Comparison of ENCODE assay signal across 8 mouse cellular contexts in the genomic region with DNA sequence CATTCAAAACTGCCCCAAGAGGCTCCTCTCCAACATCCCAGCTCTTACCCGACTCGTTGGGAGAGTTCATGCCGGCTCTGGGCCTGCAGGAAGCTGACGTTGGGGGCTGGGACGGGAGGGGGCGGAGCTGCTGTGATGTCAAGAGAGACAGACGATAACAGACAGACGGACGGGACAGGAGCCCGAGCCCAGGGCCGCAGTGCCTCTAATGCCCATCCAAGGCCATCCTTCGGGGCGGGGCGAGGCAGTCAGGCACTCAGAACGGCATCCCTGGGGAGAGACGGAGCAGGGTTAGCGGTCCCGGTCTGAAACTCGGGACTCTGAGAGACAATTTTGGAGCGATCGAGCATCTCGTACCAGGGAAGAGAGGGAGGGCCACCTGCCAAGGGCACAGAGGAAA. TPM values are rescaled to one million over a fixed set of nuclear protein-coding genes. Genes with fewer than 3 reads are reported as not detected.
A peak's percentile ranks its signal among the peaks of the same experiment; 100 is the strongest.
DNase-seq lines count a peak whose midpoint lies in the region; ATAC-seq and TF ChIP-seq lines count a peak whose summit lies in the region.

No protein-coding gene starts in this region.

- 5% methylated on average over 22 of the region's 22 CpGs for WGBS in cerebellum, adult 2 months
- 11% methylated on average over 21 of the region's 22 CpGs for WGBS in forebrain, embryonic 14.5 days

- peaks cover 36% of the 10 kb centered on the region for H3K36me3 ChIP-seq in forebrain, embryonic 14.5 days (ENCODE audit: control insufficient read depth, insufficient read depth, low read length)
- no peaks in the 10 kb centered on the region for H3K36me3 ChIP-seq in myocyte (ENCODE audit: control insufficient read depth, insufficient read depth)

- peak overlapping the region; percentile 9 for H3K4me3 ChIP-seq in cerebellum, adult 2 months (replicated peaks; ENCODE audit: insufficient read depth, low read depth, low read length)
- no peak overlapping the region for H3K4me3 ChIP-seq in forebrain, embryonic 14.5 days (ENCODE audit: low read depth, low read length)
- H3K4me3 ChIP-seq in myocyte: no peak overlapping the region

- H3K27me3 ChIP-seq in cerebellum, adult 2 months (ENCODE audit: control insufficient read depth, insufficient read depth, low read length): no peaks in the 10 kb centered on the region
- H3K27me3 ChIP-seq in forebrain, embryonic 14.5 days (replicated peaks; ENCODE audit: control insufficient read depth, insufficient read depth, low read length): no peaks in the 10 kb centered on the region
- H3K27me3 ChIP-seq in myocyte (ENCODE audit: control insufficient read depth, insufficient read depth, insufficient read length): no peaks in the 10 kb centered on the region

- H3K79me2 ChIP-seq in myocyte (ENCODE audit: control insufficient read depth, insufficient read depth): peaks cover 4% of the 10 kb centered on the region

- no peak overlapping the region for H3ac ChIP-seq in myocyte (ENCODE audit: control insufficient read depth, insufficient read length)

- no peak for TF ChIP-seq CTCF in cerebellum, adult 2 months (IDR thresholded peaks at IDR 0.05; ENCODE audit: borderline replicate concordance, insufficient read depth, low read depth, low read length)

- H3K27ac ChIP-seq in cerebellum, adult 2 months (ENCODE audit: insufficient read depth, low read length): no peak overlapping the region
- no peak overlapping the region for H3K27ac ChIP-seq in forebrain, embryonic 14.5 days (ENCODE audit: low read depth, low read length)

- H3K9ac ChIP-seq in forebrain, embryonic 14.5 days (ENCODE audit: low read length): peak overlapping the region; percentile 43; the same call in 1 of the 2 replicates

- H3K4me2 ChIP-seq in forebrain, embryonic 14.5 days (ENCODE audit: low read length): peak overlapping the region; percentile 42
- H3K4me2 ChIP-seq in myocyte (ENCODE audit: low read depth): peak overlapping the region; percentile 40

- DNase-seq in cerebellum, adult 2 months: peak in 1 of 2 experiments; percentile 47
- DNase-seq in cerebellum, postnatal 36 days: no peak
- peak; percentile 84 for DNase-seq in Muller cell, postnatal 12 days (ENCODE audit: inconsistent ontology term)
- DNase-seq in forebrain, embryonic 14.5 days (ENCODE audit: low spot score): no peak
- peak; percentile 48 to 57 for DNase-seq in kidney, postnatal 25 days
- DNase-seq in spleen, adult 18-20 months: no peak
- DNase-seq in thymus, adult 18-20 months: no peak

- TF ChIP-seq POLR2A in cerebellum, adult 2 months (IDR thresholded peaks at IDR 0.05; ENCODE audit: borderline replicate concordance, insufficient read depth, low read length): no peak
- TF ChIP-seq POLR2A in myocyte (IDR thresholded peaks at IDR 0.05; ENCODE audit: insufficient read length, low read depth): no peak

- H3K4me1 ChIP-seq in cerebellum, adult 2 months (ENCODE audit: control insufficient read depth, insufficient read depth, low read length): peaks cover 70% of the 10 kb centered on the region
- H3K4me1 ChIP-seq in forebrain, embryonic 14.5 days (ENCODE audit: control insufficient read depth, insufficient read depth, low read length): peaks cover 46% of the 10 kb centered on the region

- no peaks in the 10 kb centered on the region for H3K9me3 ChIP-seq in forebrain, embryonic 14.5 days (replicated peaks; ENCODE audit: control insufficient read depth, low read length)

- no peak for ATAC-seq in forebrain, embryonic 14.5 days

TF ChIP-seq in myocyte, 11 proteins besides CTCF, POLR2A, EP300 and RAD21:
- no peak for TF ChIP-seq MYOD1 (IDR thresholded peaks at IDR 0.05; ENCODE audit: control insufficient read depth in 1 of 3, insufficient read length in 2 of 3, low read depth in 2 of 3)

RNA-seq across cellular contexts. Expression of a gene that starts 5.3 kb away (rescaled TPM):
- 188 and 194 TPM in 2 replicates for polyA plus RNA-seq in cerebellum, adult 2 months (2012; rRNA removed)
- 38.9 and 60.6 TPM in 2 replicates for polyA plus RNA-seq in forebrain, embryonic 14.5 days (2014; fragmentation: Nextera tagmentation; extraction: Ambion mirVana)
- 77.3 TPM for polyA plus RNA-seq in myocyte (2012; fragmentation: generic; extraction: Trizol)

RNA-seq across cellular contexts. Expression of a gene that starts 24.0 kb away (rescaled TPM):
- 1.3 and 2.2 TPM in 2 replicates for polyA plus RNA-seq in cerebellum, adult 2 months (2012; rRNA removed)
- polyA plus RNA-seq in forebrain, embryonic 14.5 days (2014; fragmentation: Nextera tagmentation; extraction: Ambion mirVana): 6.1 and 6.3 TPM in 2 replicates
- 4.4 TPM for polyA plus RNA-seq in myocyte (2012; fragmentation: generic; extraction: Trizol)

RNA-seq across cellular contexts. Expression of a gene that starts 35.3 kb away (rescaled TPM):
- 115 and 120 TPM in 2 replicates for polyA plus RNA-seq in cerebellum, adult 2 months (2012; rRNA removed)
- 24.6 and 24.8 TPM in 2 replicates for polyA plus RNA-seq in forebrain, embryonic 14.5 days (2014; fragmentation: Nextera tagmentation; extraction: Ambion mirVana)
- polyA plus RNA-seq in myocyte (2012; fragmentation: generic; extraction: Trizol): 58.1 TPM

RNA-seq across cellular contexts. Expression of a gene that starts 39.6 kb away (rescaled TPM):
- polyA plus RNA-seq in cerebellum, adult 2 months (2012; rRNA removed): 35.2 and 40.2 TPM in 2 replicates
- 83.1 and 93.7 TPM in 2 replicates for polyA plus RNA-seq in forebrain, embryonic 14.5 days (2014; fragmentation: Nextera tagmentation; extraction: Ambion mirVana)
- polyA plus RNA-seq in myocyte (2012; fragmentation: generic; extraction: Trizol): 33.1 TPM

RNA-seq across cellular contexts. Expression of a gene that starts 43.9 kb away (rescaled TPM):
- 3.1 and 4.0 TPM in 2 replicates for polyA plus RNA-seq in cerebellum, adult 2 months (2012; rRNA removed)
- polyA plus RNA-seq in forebrain, embryonic 14.5 days (2014; fragmentation: Nextera tagmentation; extraction: Ambion mirVana): not detected in 2 replicates
- 5.1 TPM for polyA plus RNA-seq in myocyte (2012; fragmentation: generic; extraction: Trizol)

Comparison
In these comparisons a context has a peak if more than half of its experiments do, and no peak if none do; other contexts are left out.
1. DNase-seq: peak in Muller cell, postnatal 12 days (single experiment) and kidney, postnatal 25 days (2 of 2); none in cerebellum, postnatal 36 days (0 of 2), forebrain, embryonic 14.5 days (single experiment), spleen, adult 18-20 months (0 of 2) and thymus, adult 18-20 months (0 of 2).